Mouse (Mus musculus) ES-E14 (cell line): ENCODE results near the gene Lipt1.

Source experiments
- CHD2 ChIP-seq: IDR thresholded peaks from 2 replicates; pipeline ENCODE4 v1.6.1; 2014; ENCODE audit warnings: mild to moderate bottlenecking, low read depth, low read length, inconsistent platforms
- HCFC1 ChIP-seq: IDR thresholded peaks from 2 replicates; pipeline ENCODE4 v1.6.1; 2012; ENCODE audit warnings: low read length, inconsistent platforms, borderline replicate concordance; ENCODE audit not compliant: insufficient read depth
- ZC3H11A ChIP-seq: IDR thresholded peaks from 2 replicates; pipeline ENCODE4 v1.6.1; 2012; ENCODE audit warnings: low read depth, mild to moderate bottlenecking, inconsistent platforms, low read length, borderline replicate concordance

- no peak for TF ChIP-seq HCFC1
- TF ChIP-seq ZC3H11A: no peak
- TF ChIP-seq CHD2: no peak
These were observed 5.9 kb upstream of the Lipt1 start for GRCm38 (mm10) chr1:37865401-37866215.
